Mouse (Mus musculus) hindbrain, embryonic 14.5 days (tissue): ENCODE results near the gene Vmn1r152. TPM values are rescaled to one million over a fixed set of nuclear protein-coding genes. Genes with fewer than 3 reads are reported as not detected.
"Not testable (repeated sequence)": the region's sequence is repeated elsewhere in the genome, so short reads cannot be mapped to it uniquely, and the experiment has no call there.

ENCODE experiments used
- ATAC-seq: fragments of 200-750 bp; cut with Nextera tagmentation; 2 replicates; pipeline ENCODE4 v1.8.0; 2017; ENCODE audit warnings: moderate number of reproducible peaks, mild to moderate bottlenecking, moderate TSS enrichment, moderate library complexity; ENCODE audit not compliant: low FRiP score
- DNase-seq: peaks from one replicate; pipeline ENCODE4 v3.0.0-alpha.2; 2015; ENCODE audit warnings: low spot score
- H3K27ac ChIP-seq: fragments of 300-500 bp; sonication (generic); 2 replicates; pipeline ENCODE4 v1.5.1; 2014; ENCODE audit warnings: mild to moderate bottlenecking, moderate library complexity
- H3K27me3 ChIP-seq: fragments of 300-500 bp; sonication (generic); 2 replicates; pipeline ENCODE4 v1.6.1; 2014; ENCODE audit warnings: mild to moderate bottlenecking, low read length, mixed read lengths; ENCODE audit not compliant: control insufficient read depth, insufficient read depth
- H3K36me3 ChIP-seq: fragments of 300-500 bp; sonication (generic); replicated peaks from 2 replicates; pipeline ENCODE4 v1.6.1; 2014; ENCODE audit not compliant: control insufficient read depth, insufficient read depth
- H3K4me1 ChIP-seq: fragments of 300-500 bp; sonication (generic); replicated peaks from 2 replicates; pipeline ENCODE4 v1.6.1; 2014; ENCODE audit warnings: antibody characterized with exemption, low read length, mixed read lengths; ENCODE audit not compliant: control insufficient read depth, insufficient read depth
- H3K4me2 ChIP-seq: fragments of 300-500 bp; sonication (generic); replicated peaks from 2 replicates; pipeline ENCODE4 v1.6.1; 2014; ENCODE audit warnings: mild to moderate bottlenecking, moderate library complexity
- H3K4me3 ChIP-seq: fragments of 300-500 bp; sonication (generic); replicated peaks from 2 replicates; pipeline ENCODE4 v1.5.1; 2014; ENCODE audit warnings: mild to moderate bottlenecking, low read length
- H3K9ac ChIP-seq: fragments of 300-500 bp; sonication (generic); 2 replicates; pipeline ENCODE4 v1.6.1; 2014
- H3K9me3 ChIP-seq: fragments of 300-500 bp; sonication (generic); 2 replicates; pipeline ENCODE4 v1.6.1; 2016; ENCODE audit warnings: low read length; ENCODE audit not compliant: control insufficient read depth
- WGBS: fragments of 180-500 bp; shearing (Covaris S2); extraction: QIAGEN DNeasy Blood & Tissue Kit; methylation state at CpG from one replicate; pipeline ENCODE4 v1.1.7; 2014; 5-methylcytosine and 5-hydroxymethylcytosine counted together
- polyA plus RNA-seq: library from polyadenylated mRNA; unstranded; fragments of >200 nt; fragmentation: Nextera tagmentation; extraction: Ambion mirVana; gene quantifications from 2 replicates; pipeline ENCODE4 v1.2.1, GENCODE M21; 2014

Gene Vmn1r152
- not detected in 2 replicates for polyA plus RNA-seq

DNA sequence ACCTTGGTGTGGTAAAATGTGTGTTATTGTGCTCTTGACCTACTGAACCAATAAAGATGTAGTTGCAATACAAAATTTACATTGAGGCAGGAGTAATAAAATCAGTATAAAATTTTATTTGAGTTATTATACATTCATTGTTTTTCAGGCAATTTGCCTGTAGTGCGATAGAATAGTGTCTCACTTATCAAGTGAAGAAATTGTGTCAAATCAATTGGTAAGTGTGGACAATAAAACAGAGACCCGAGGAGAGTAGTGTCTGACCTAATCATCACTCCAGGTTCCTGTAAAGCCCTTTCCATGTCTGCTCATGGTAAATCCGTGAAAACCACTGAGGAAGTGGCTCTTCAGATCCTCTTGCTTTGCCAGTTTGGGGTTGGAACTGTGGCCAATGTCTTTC, at the start of gene Vmn1r152:
Vmn1r152 (plus strand) TSS at position 301 of the 400 bp plus-strand sequence.
- not testable (repeated sequence) for DNase-seq, H3K27me3 ChIP-seq, H3K27ac ChIP-seq, H3K4me3 ChIP-seq, H3K4me2 ChIP-seq, H3K36me3 ChIP-seq, H3K9ac ChIP-seq, H3K9me3 ChIP-seq, H3K4me1 ChIP-seq, ATAC-seq
- no CpG with 5 or more reads among the region's 3 CpGs for WGBS

DNA sequence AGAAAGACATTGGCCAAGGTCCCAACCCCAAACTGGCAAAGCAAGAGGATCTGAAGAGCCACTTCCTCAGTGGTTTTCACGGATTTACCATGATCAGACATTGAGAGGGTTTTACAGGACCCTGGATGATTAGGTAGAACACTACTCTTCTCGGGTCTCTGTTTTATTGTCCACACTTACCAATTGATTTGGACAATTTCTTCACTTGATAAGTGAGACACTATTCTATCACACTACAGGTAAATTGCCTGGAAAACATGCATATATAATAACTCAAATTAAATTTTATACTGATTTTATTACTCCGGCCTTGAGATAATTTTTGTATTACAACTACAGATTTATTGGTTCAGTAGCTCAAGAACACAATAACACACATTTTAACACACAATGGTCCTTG, 23.2 kb upstream of the Vmn1r152 start, which contains the start of gene Vmn1r151:
Vmn1r151 (minus strand) TSS at position 101 of the 400 bp plus-strand sequence.
- WGBS = 37% methylated on average over 1 of the region's 3 CpGs
- H3K36me3 ChIP-seq, H3K27ac ChIP-seq, DNase-seq, H3K27me3 ChIP-seq, ATAC-seq, H3K9me3 ChIP-seq, H3K9ac ChIP-seq, H3K4me1 ChIP-seq, H3K4me3 ChIP-seq, H3K4me2 ChIP-seq: not testable (repeated sequence)

DNA sequence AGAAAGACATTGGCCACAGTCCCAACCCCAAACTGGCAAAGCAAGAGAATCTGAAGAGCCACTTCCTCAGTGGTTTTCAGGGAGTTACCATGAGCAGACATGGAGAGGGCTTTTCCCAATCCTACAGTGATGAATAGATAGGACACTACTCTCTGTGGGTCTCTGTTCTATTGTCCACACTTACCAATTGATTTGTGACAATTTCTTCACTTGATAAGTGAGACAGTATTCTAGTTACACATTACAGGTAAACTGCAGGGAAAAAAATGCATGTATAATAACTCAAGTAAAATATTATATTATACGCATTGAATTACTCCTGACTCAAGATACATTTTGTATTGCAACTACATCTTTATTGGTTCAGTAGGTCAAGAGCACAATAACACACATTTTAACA, 12.0 kb downstream of the Vmn1r152 start, which contains the start of gene Gm8677:
Gm8677 (minus strand) TSS at position 101 of the 400 bp plus-strand sequence.
- not testable (repeated sequence) for H3K36me3 ChIP-seq, H3K27me3 ChIP-seq, H3K27ac ChIP-seq, H3K4me2 ChIP-seq, H3K9me3 ChIP-seq, H3K4me3 ChIP-seq, DNase-seq, H3K4me1 ChIP-seq, H3K9ac ChIP-seq, ATAC-seq
- WGBS = no CpG with 5 or more reads among the region's 1 CpGs

GRCm38 (mm10) chr7:22565243-22565642, 42.5 kb downstream of the Vmn1r152 start, which contains the start of gene Gm4201:
Gene Gm4201 (minus strand): TSS chr7:22565343.
- WGBS = no CpG with 5 or more reads among the region's 3 CpGs
- not testable (repeated sequence) for DNase-seq, H3K4me3 ChIP-seq, H3K4me1 ChIP-seq, H3K36me3 ChIP-seq, H3K9me3 ChIP-seq, H3K27me3 ChIP-seq, ATAC-seq, H3K27ac ChIP-seq, H3K9ac ChIP-seq, H3K4me2 ChIP-seq

Other genes with a start within 250 kb of the Vmn1r152 start
- not detected in 2 replicates for gene Gm4187, start 193.2 kb upstream of the Vmn1r152 start, polyA plus RNA-seq
- not detected in 2 replicates for gene Gm8660, start 151.9 kb upstream of the Vmn1r152 start, polyA plus RNA-seq
- gene Vmn1r148, start 109.4 kb upstream of the Vmn1r152 start, polyA plus RNA-seq = not detected in 2 replicates
- gene Vmn1r149, start 84.7 kb upstream of the Vmn1r152 start, polyA plus RNA-seq = not detected in 2 replicates
- gene Gm10665, start 58.9 kb upstream of the Vmn1r152 start, polyA plus RNA-seq = not detected in 2 replicates
- not detected in 2 replicates for gene Vmn1r151, start 23.3 kb upstream of the Vmn1r152 start, polyA plus RNA-seq
- gene Gm8677, start 11.9 kb downstream of the Vmn1r152 start, polyA plus RNA-seq = not detected in 2 replicates
- not detected in 2 replicates for gene Gm4201, start 42.4 kb downstream of the Vmn1r152 start, polyA plus RNA-seq
- gene Gm4565, start 65.2 kb downstream of the Vmn1r152 start, polyA plus RNA-seq = not detected in 2 replicates
- gene Vmn1r155, start 135.1 kb downstream of the Vmn1r152 start, polyA plus RNA-seq = not detected in 2 replicates
- gene Gm8693, start 169.3 kb downstream of the Vmn1r152 start, polyA plus RNA-seq = not detected in 2 replicates
- gene Gm4567, start 196.7 kb downstream of the Vmn1r152 start, polyA plus RNA-seq = not detected in 2 replicates
- gene Vmn1r157, start 238.7 kb downstream of the Vmn1r152 start, polyA plus RNA-seq = not detected in 2 replicates